Mouse (Mus musculus) layer of hippocampus, adult 9-10 months (tissue): ENCODE data around the gene Gtpbp2.

Experiments used
- DNase-seq: peaks from one replicate; pipeline ENCODE4 v3.0.0; 2022; ENCODE audit warnings: low spot score

The Gtpbp2 gene

DNA sequence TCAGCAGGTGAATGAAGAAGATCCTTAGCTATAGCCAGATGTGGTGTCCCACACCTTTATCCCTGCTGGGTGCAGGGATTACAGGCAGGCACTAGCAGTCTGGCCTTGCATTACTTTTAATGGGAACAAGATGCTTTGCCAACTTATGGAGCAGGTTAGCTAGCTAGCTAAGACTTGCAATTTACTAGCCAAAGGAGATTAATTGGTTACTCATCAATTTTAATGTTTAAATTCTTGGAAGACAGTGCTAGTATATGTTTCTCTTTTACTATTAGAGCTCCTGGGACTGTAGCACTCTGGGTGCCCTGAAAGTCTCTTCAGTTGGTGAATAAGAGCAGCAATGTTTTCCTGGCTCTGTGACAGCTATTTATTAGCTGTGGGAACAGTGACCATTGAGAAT is 45.8 kb downstream of the Gtpbp2 start:
- no peak for DNase-seq

DNA sequence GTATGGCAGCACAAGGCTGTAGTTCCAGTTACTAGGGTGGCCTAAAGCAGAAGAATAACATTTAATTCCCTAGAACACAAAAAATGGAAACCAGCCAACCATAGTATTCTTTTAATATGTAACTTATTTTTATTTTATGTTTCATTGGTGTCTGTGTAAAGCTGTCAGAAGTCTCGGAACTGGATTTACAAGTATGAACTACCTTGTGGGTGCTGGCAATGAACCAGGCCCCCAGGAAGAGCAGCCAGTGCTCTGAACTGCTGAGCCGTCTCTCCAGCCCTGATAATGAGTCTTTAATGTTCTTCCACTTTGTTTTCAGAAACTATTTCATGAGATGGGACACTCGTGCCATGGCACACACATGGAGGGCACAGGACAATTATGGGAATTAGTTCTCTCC is 49.7 kb downstream of the Gtpbp2 start:
- no peak for DNase-seq
